Mouse (Mus musculus) c-Kit-positive CD71-positive TER-119-positive erythroid progenitor cells, embryonic 14.5 days (primary cell): Measurements from ENCODE around the gene Ppp2r1b.
"Not testable (repeated sequence)": the region's sequence is repeated elsewhere in the genome, so short reads cannot be mapped to it uniquely, and the experiment has no call there.

Experiments
- DNase-seq: peaks from one replicate; pipeline ENCODE4 v3.0.0-alpha.2; 2013; ENCODE audit warnings: low spot score

Ppp2r1b gene

GRCm38 (mm10) chr9:50845081-50845480 is at the start of gene Ppp2r1b:
Gene Ppp2r1b (plus strand): TSS chr9:50845301.
- no peak for DNase-seq

- no peak for DNase-seq
Observed at GRCm38 (mm10) chr9:50796776-50797175, 48.3 kb upstream of the Ppp2r1b start.

GRCm38 (mm10) chr9:50797641-50798040 is 47.5 kb upstream of the Ppp2r1b start:
- DNase-seq: no peak

- DNase-seq: no peak
Observed at GRCm38 (mm10) chr9:50798368-50798767, 46.7 kb upstream of the Ppp2r1b start.

- peak; percentile 69 for DNase-seq
Observed at GRCm38 (mm10) chr9:50800985-50801384, 44.1 kb upstream of the Ppp2r1b start.

GRCm38 (mm10) chr9:50803055-50803671 is 41.9 kb upstream of the Ppp2r1b start:
- DNase-seq: peak; percentile 60

- DNase-seq: no peak
Observed at GRCm38 (mm10) chr9:50808471-50808870, 36.6 kb upstream of the Ppp2r1b start.

- DNase-seq: no peak
Observed at GRCm38 (mm10) chr9:50809146-50809545, 36.0 kb upstream of the Ppp2r1b start.

GRCm38 (mm10) chr9:50811187-50811586 is 33.9 kb upstream of the Ppp2r1b start:
- DNase-seq: peak; percentile 78

GRCm38 (mm10) chr9:50811746-50812145 is 33.4 kb upstream of the Ppp2r1b start:
- DNase-seq: peak; percentile 40

- DNase-seq: no peak
Observed at GRCm38 (mm10) chr9:50813796-50814195, 31.3 kb upstream of the Ppp2r1b start.

GRCm38 (mm10) chr9:50815666-50816065 is 29.4 kb upstream of the Ppp2r1b start:
- no peak for DNase-seq

- DNase-seq: peak; percentile 45
Observed at GRCm38 (mm10) chr9:50816512-50816911, 28.6 kb upstream of the Ppp2r1b start.

GRCm38 (mm10) chr9:50818050-50818449 is 27.1 kb upstream of the Ppp2r1b start:
- no peak for DNase-seq

- DNase-seq: no peak
Observed at GRCm38 (mm10) chr9:50819716-50820115, 25.4 kb upstream of the Ppp2r1b start.

- DNase-seq: no peak
Observed at GRCm38 (mm10) chr9:50821651-50822050, 23.4 kb upstream of the Ppp2r1b start.

GRCm38 (mm10) chr9:50822216-50822615 is 22.9 kb upstream of the Ppp2r1b start:
- no peak for DNase-seq

GRCm38 (mm10) chr9:50823779-50824453 is 21.2 kb upstream of the Ppp2r1b start:
- peak; percentile 71 for DNase-seq

GRCm38 (mm10) chr9:50831514-50831913 is 13.6 kb upstream of the Ppp2r1b start:
- DNase-seq: no peak

- no peak for DNase-seq
Observed at GRCm38 (mm10) chr9:50832162-50832561, 12.9 kb upstream of the Ppp2r1b start.

GRCm38 (mm10) chr9:50832582-50832981 is 12.5 kb upstream of the Ppp2r1b start:
- DNase-seq: not testable (repeated sequence)

GRCm38 (mm10) chr9:50833786-50834185 is 11.3 kb upstream of the Ppp2r1b start:
- no peak for DNase-seq

- no peak for DNase-seq
Observed at GRCm38 (mm10) chr9:50835068-50835705, 9.9 kb upstream of the Ppp2r1b start.
